Comparison of ENCODE assay signal across 17 mouse cellular contexts in the genomic region with DNA sequence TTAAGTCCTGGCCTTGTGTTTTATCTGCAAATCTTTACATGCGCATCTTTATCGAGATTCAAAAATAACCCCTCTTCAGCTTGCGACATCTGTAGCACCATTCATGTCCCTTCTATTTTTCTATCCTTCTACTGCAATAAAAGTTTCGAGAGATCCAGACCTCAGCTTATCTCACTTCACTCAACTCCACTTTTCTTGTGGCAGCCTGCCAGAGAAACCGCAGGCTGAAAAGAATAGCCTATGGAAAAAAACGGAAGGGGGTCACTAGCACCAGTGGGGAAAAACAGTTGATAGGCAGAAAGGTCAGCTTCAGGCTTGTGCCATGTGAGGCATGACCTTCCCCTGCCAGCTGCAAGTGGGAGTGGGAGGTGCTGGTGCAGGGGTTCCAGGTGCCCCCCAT. TPM values are rescaled to one million over a fixed set of nuclear protein-coding genes. Genes with fewer than 3 reads are reported as not detected.
DNase-seq lines count a peak whose midpoint lies in the region; ATAC-seq and TF ChIP-seq lines count a peak whose summit lies in the region.
"Had no signal": no experiment of that assay in that cellular context is flagged by ENCODE, and none has a peak within 500 bp of the region (broad histone marks: within the 10 kb centered on the region; RNA-seq: fewer than 3 reads in every experiment).

No protein-coding gene starts in this region.

- H3K9me3 ChIP-seq in heart, embryonic 10.5 days: no peaks in the 10 kb centered on the region
- H3K9me3 ChIP-seq in kidney, embryonic 14.5 days (ENCODE audit: control insufficient read depth, low read length): no peaks in the 10 kb centered on the region
- H3K9me3 ChIP-seq: forebrain, embryonic 12.5 days; hindbrain, embryonic 15.5 days; liver, embryonic 13.5 days; midbrain, embryonic 12.5 days had no signal

- no peak overlapping the region; the same call in 1 of the 2 replicates for H3K4me3 ChIP-seq in heart, embryonic 10.5 days
- H3K4me3 ChIP-seq in kidney, embryonic 14.5 days (ENCODE audit: low read length): no peak overlapping the region
- H3K4me3 ChIP-seq: forebrain, embryonic 12.5 days; hindbrain, embryonic 15.5 days; liver, embryonic 13.5 days; midbrain, embryonic 12.5 days; myocyte had no signal

- H3K27ac ChIP-seq in heart, embryonic 10.5 days: peak overlapping the region; percentile 37; the same call in 1 of the 2 replicates
- no peak overlapping the region for H3K27ac ChIP-seq in kidney, embryonic 14.5 days (ENCODE audit: low read depth, low read length)
- H3K27ac ChIP-seq: forebrain, embryonic 12.5 days; hindbrain, embryonic 15.5 days; liver, embryonic 13.5 days; midbrain, embryonic 12.5 days had no signal

- no peak for ATAC-seq in kidney, embryonic 14.5 days (ENCODE audit: low FRiP score, low TSS enrichment)

- no peak for TF ChIP-seq POLR2A in brain, embryonic 14.5 days (IDR thresholded peaks at IDR 0.05; ENCODE audit: borderline replicate concordance, extremely low read depth, insufficient read depth, insufficient read length, poor library complexity, severe bottlenecking)

- no peaks in the 10 kb centered on the region for H3K36me3 ChIP-seq in heart, embryonic 10.5 days
- H3K36me3 ChIP-seq in kidney, embryonic 14.5 days (ENCODE audit: control insufficient read depth, insufficient read depth, low read length): no peaks in the 10 kb centered on the region
- H3K36me3 ChIP-seq: forebrain, embryonic 12.5 days; hindbrain, embryonic 15.5 days; liver, embryonic 13.5 days; midbrain, embryonic 12.5 days had no signal

- no peak for DNase-seq in heart, embryonic 10.5 days (ENCODE audit: low spot score)
- no peak for DNase-seq in heart, adult 8-10 months (ENCODE audit: low spot score)
- peak; percentile 18 to 33 for DNase-seq in kidney, postnatal 4 days
- peak; percentile 59 for DNase-seq in brain, embryonic 14.5 days (ENCODE audit: low read depth)
- DNase-seq in lung, postnatal 14 days: peak; percentile 27
- no peak for DNase-seq in left cerebral cortex, adult 8-10 months (ENCODE audit: low spot score in 2 of 2)
- no peak for DNase-seq in adrenal gland, postnatal 10 days
- DNase-seq: adrenal gland, postnatal 14 days; cerebellum, postnatal 14 days; kidney, adult 18-20 months; liver, embryonic 13.5 days; thymus, adult 2 months had no signal

- H3K4me1 ChIP-seq in heart, embryonic 10.5 days: peaks cover 37% of the 10 kb centered on the region
- H3K4me1 ChIP-seq in kidney, embryonic 14.5 days (ENCODE audit: control insufficient read depth, insufficient read depth, low read length): peaks cover 22% of the 10 kb centered on the region; the same call in 1 of the 2 replicates
- H3K4me1 ChIP-seq: hindbrain, embryonic 15.5 days; liver, embryonic 13.5 days had no signal

- H3K4me2 ChIP-seq in kidney, embryonic 14.5 days (replicated peaks; ENCODE audit: low read depth, low read length): no peak overlapping the region
- H3K4me2 ChIP-seq: forebrain, embryonic 12.5 days; hindbrain, embryonic 15.5 days; liver, embryonic 13.5 days; midbrain, embryonic 12.5 days had no signal

- H3K27me3 ChIP-seq in heart, embryonic 10.5 days (ENCODE audit: insufficient read depth, poor library complexity, severe bottlenecking): no peaks in the 10 kb centered on the region
- no peaks in the 10 kb centered on the region for H3K27me3 ChIP-seq in kidney, embryonic 14.5 days (ENCODE audit: control insufficient read depth, insufficient read depth, low read length)
- H3K27me3 ChIP-seq: forebrain, embryonic 12.5 days; hindbrain, embryonic 15.5 days; liver, embryonic 13.5 days; midbrain, embryonic 12.5 days had no signal

- WGBS in heart, embryonic 10.5 days: 11% methylated on average over 6 of the region's 6 CpGs
- WGBS in kidney, embryonic 14.5 days: 33% methylated on average over 6 of the region's 6 CpGs

- H3K9ac ChIP-seq in kidney, embryonic 14.5 days (ENCODE audit: low read depth, low read length): no peak overlapping the region
- H3K9ac ChIP-seq: forebrain, embryonic 12.5 days; hindbrain, embryonic 15.5 days; liver, embryonic 13.5 days; midbrain, embryonic 12.5 days had no signal

- no peak for TF ChIP-seq CTCF in brain, embryonic 14.5 days (IDR thresholded peaks at IDR 0.05; ENCODE audit: borderline replicate concordance, extremely low read depth, insufficient read depth, insufficient read length)

RNA-seq across cellular contexts. Expression of gene Creb5, which starts 21.6 kb away (rescaled TPM):
- 15.4 and 20.5 TPM in 2 replicates for polyA plus RNA-seq in heart, embryonic 10.5 days (2016; fragmentation: Nextera tagmentation; extraction: Ambion mirVana)
- 1 to 10 TPM; 4.5 to 9.9 (median 8.2) TPM for total RNA-seq in heart, adult 8-10 months (2022)
- polyA plus RNA-seq in kidney, embryonic 14.5 days (2014; fragmentation: Nextera tagmentation; extraction: Ambion mirVana): 2.7 and 4.2 TPM in 2 replicates
- 3.9 and 4.3 TPM in 2 replicates for polyA plus RNA-seq in brain, embryonic 14.5 days (2012; rRNA removed)
- 1 to 10 TPM; 5.0 to 6.9 (median 6.2) TPM for total RNA-seq in left cerebral cortex, adult 8-10 months (2022)
- total RNA-seq in adrenal gland, postnatal 10 days (2021): 1 to 10 TPM; 4.1 to 5.9 TPM

Comparison
In these comparisons a context has a peak if more than half of its experiments do, and no peak if none do; other contexts are left out.
1. DNase-seq: peak in kidney, postnatal 4 days (2 of 2), brain, embryonic 14.5 days (single experiment) and lung, postnatal 14 days (single experiment); none in heart, embryonic 10.5 days (single experiment), heart, adult 8-10 months (single experiment), left cerebral cortex, adult 8-10 months (0 of 2) and adrenal gland, postnatal 10 days (single experiment).